Mouse (Mus musculus): Measurements from ENCODE around the gene Rpl21.

The Rpl21 gene

DNA sequence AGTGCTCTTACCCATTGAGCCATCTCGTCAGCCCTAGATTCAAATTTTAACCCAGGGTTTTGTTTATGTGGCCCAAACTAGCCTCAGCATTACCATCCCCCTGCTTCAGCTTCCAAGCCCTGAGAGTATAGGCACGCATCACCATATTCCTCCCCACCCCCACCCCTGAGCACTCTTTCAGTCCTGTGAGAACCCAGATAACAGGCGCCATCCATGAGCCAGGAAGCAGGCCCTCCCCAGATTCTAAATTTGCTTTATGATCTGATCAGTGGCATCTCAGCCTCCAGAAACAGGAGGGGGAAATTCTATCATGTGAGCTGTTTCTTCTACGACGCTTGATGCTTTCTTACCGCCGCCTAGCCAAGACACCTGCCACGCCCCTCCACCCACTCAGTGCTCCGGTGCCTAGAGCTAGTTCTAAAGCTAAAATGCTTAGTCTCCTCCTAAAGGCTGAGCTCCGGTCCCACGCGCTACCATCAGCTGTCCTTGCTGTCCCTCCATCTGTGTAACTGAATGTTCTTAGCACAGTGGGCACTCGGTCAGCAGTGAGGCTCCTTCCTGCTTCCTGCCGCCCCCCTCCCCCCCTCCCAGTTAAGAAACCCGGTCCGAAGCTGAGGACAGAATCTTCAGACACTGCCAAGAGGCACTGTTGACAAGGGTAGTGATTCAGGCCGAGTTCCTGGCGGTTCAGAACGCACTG lies 34.7 kb downstream of the Rpl21 start:
- peak; percentile 20 to 50 for DNase-seq (ENCODE audit: inconsistent age in 2 of 2, low spot score in 1 of 2)

DNA sequence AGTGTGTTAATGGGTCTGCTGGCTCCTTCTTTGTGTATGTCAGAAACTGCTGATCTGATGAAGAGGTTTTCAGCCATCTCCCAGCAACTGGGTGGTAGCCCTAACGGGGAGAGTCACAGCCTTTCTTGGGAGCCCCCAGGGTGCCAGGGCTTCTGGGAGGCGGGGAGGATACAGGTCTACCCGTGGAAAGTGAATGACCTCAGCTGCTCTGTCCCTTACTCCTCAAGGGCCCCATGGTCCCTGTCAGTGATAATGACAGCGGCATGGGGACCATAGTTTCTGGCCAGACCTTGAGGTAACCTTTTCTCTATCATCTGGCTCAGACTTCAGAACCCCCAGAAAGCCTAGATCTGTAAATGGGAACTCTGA lies 35.2 kb downstream of the Rpl21 start:
- DNase-seq (ENCODE audit: inconsistent age in 2 of 2, low spot score in 1 of 2): no peak

- no peak for DNase-seq (ENCODE audit: inconsistent age in 2 of 2, low spot score in 1 of 2)
These were observed 40.4 kb downstream of the Rpl21 start for GRCm38 (mm10) chr5:146872981-146873631.

- DNase-seq (ENCODE audit: inconsistent age in 2 of 2, low spot score in 1 of 2): no peak
These were observed 43.3 kb downstream of the Rpl21 start for GRCm38 (mm10) chr5:146876024-146876423.

- peak; percentile 40 to 66 for DNase-seq (ENCODE audit: inconsistent age in 2 of 2, low spot score in 1 of 2)
These were observed 45.2 kb downstream of the Rpl21 start for GRCm38 (mm10) chr5:146877882-146878281.

GRCm38 (mm10) chr5:146882261-146882660 lies 49.6 kb downstream of the Rpl21 start:
- no peak for DNase-seq (ENCODE audit: inconsistent age in 2 of 2, low spot score in 1 of 2)

GRCm38 (mm10) chr5:146883053-146883452 lies 50.4 kb downstream of the Rpl21 start:
- DNase-seq (ENCODE audit: inconsistent age in 2 of 2, low spot score in 1 of 2): no peak

DNA sequence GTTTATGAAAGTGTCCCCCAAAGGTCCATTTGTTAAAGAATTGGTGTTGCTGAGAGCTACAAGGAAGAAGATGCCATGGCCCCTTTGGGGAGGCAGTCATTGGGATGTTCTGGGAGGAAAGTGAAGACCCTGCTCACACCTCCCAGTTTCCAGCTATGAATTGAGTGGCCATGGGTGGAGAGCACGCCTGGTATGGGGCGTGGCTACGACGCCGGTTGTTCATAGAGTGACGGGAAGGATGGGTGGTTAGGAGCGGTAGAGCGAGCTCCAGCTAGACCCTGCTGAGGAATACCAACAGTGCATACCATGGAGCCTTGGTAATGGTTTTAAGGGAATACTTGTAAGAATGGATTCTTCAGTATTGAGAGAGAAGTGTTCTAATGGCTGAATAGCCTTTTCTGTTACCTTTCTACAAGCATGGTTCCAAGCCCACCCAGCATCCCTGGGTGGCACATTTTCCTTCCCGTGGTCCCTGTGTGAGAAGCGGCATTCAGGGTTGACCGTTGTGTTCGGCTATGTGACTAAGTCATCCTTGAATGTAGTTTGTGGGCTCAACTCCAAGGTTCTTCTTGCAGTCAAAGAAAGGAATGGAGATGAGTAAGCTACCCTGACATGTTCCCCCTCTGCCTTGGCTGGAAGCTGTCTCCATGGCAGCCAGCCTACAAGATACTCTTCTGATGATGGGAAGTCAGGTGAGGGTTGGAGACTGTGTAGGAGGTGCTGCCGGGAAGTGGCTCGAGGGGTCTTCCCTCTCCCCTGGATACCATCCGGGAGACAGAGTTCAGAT lies 51.0 kb downstream of the Rpl21 start:
- DNase-seq (ENCODE audit: inconsistent age in 2 of 2, low spot score in 1 of 2): peak; percentile 33 to 72

All from adrenal gland, adult (tissue).